Mouse (Mus musculus): ENCODE data around the gene Zfp398. TPM values are rescaled to one million over a fixed set of nuclear protein-coding genes. Genes with fewer than 3 reads are reported as not detected.
A peak's percentile ranks its signal among the peaks of the same experiment; 100 is the strongest.

Gene Zfp398
- total RNA-seq (2021), result 1 to 10 TPM; 5.6 to 6.0 TPM
- long read RNA-seq, experiment 1, partial matches to known transcripts, result 0 of 1 reads
- long read RNA-seq, experiment 1, other reads (novel, unspliced or antisense), result 1 of 1 reads
- long read RNA-seq, experiment 2, partial matches to known transcripts, result 1 of 2 reads
- long read RNA-seq, experiment 2, other reads (novel, unspliced or antisense), result 0 of 2 reads

- DNase-seq, result peak; percentile 95
Observed at GRCm38 (mm10) chr6:47835482-47835983, at the start of gene Zfp398. TSS of gene Zfp398 (plus strand) at chr6:47835661.

- peak; percentile 91 to 93 for DNase-seq
Observed at GRCm38 (mm10) chr6:47787941-47788736, 47.3 kb upstream of the Zfp398 start.

GRCm38 (mm10) chr6:47788821-47789220 is 46.6 kb upstream of the Zfp398 start:
- DNase-seq, result peak in 1 of 2 experiments; percentile 48

- DNase-seq, result peak in 1 of 2 experiments; percentile 38
Observed at GRCm38 (mm10) chr6:47790745-47791144, 44.7 kb upstream of the Zfp398 start.

- peak in 1 of 2 experiments; percentile 24 for DNase-seq
Observed at GRCm38 (mm10) chr6:47792533-47792932, 42.9 kb upstream of the Zfp398 start.

- DNase-seq, result no peak
Observed at GRCm38 (mm10) chr6:47793284-47793683, 42.2 kb upstream of the Zfp398 start.

- peak in 1 of 2 experiments; percentile 28 for DNase-seq
Observed at GRCm38 (mm10) chr6:47794106-47794830, 41.2 kb upstream of the Zfp398 start.

GRCm38 (mm10) chr6:47799079-47799478 is 36.4 kb upstream of the Zfp398 start:
- peak; percentile 66 to 70 for DNase-seq

- no peak for DNase-seq
Observed at GRCm38 (mm10) chr6:47805520-47805919, 29.9 kb upstream of the Zfp398 start.

- DNase-seq, result no peak
Observed at GRCm38 (mm10) chr6:47807419-47807818, 28.0 kb upstream of the Zfp398 start.

- no peak for DNase-seq
Observed at GRCm38 (mm10) chr6:47808545-47808944, 26.9 kb upstream of the Zfp398 start.

- no peak for DNase-seq
Observed at GRCm38 (mm10) chr6:47809053-47809452, 26.4 kb upstream of the Zfp398 start.

GRCm38 (mm10) chr6:47810181-47810580 is 25.3 kb upstream of the Zfp398 start:
- DNase-seq, result no peak

GRCm38 (mm10) chr6:47811324-47811723 is 24.1 kb upstream of the Zfp398 start:
- DNase-seq, result no peak

- no peak for DNase-seq
Observed at GRCm38 (mm10) chr6:47812271-47812915, 23.1 kb upstream of the Zfp398 start.

GRCm38 (mm10) chr6:47813257-47813878 is 22.1 kb upstream of the Zfp398 start, which contains the start of gene Pdia4:
TSS of gene Pdia4 (minus strand) at chr6:47813430.
- peak; percentile 97 to 100 for DNase-seq

- no peak for DNase-seq
Observed at GRCm38 (mm10) chr6:47816151-47816550, 19.3 kb upstream of the Zfp398 start.

GRCm38 (mm10) chr6:47818721-47819120 is 16.7 kb upstream of the Zfp398 start:
- DNase-seq, result no peak

- no peak for DNase-seq
Observed at GRCm38 (mm10) chr6:47819626-47820325, 15.7 kb upstream of the Zfp398 start.

GRCm38 (mm10) chr6:47821236-47821635 is 14.2 kb upstream of the Zfp398 start:
- DNase-seq, result no peak

- no peak for DNase-seq
Observed at GRCm38 (mm10) chr6:47821776-47822175, 13.7 kb upstream of the Zfp398 start.
